Mouse (Mus musculus) limb, embryonic 13.5 days (tissue): ENCODE measurements around the gene Arhgef39. TPM values are rescaled to one million over a fixed set of nuclear protein-coding genes. Genes with fewer than 3 reads are reported as not detected.

ENCODE experiments used
- ATAC-seq: fragments of 200-750 bp; cut with Nextera tagmentation; 2 replicates; pipeline ENCODE4 v1.8.0; 2017; ENCODE audit warnings: low read depth, moderate number of reproducible peaks, moderate TSS enrichment; ENCODE audit not compliant: low FRiP score
- H3K27ac ChIP-seq: fragments of 300-500 bp; sonication (generic); 2 replicates; pipeline ENCODE4 v1.5.1; 2015; ENCODE audit warnings: inconsistent platforms, mild to moderate bottlenecking, moderate library complexity
- H3K27me3 ChIP-seq: fragments of 300-500 bp; sonication (generic); 2 replicates; pipeline ENCODE4 v1.6.1; 2015; ENCODE audit warnings: mild to moderate bottlenecking, inconsistent platforms
- H3K36me3 ChIP-seq: fragments of 300-500 bp; sonication (generic); 2 replicates; pipeline ENCODE4 v1.6.1; 2015; ENCODE audit warnings: inconsistent platforms, mild to moderate bottlenecking, moderate library complexity
- H3K4me1 ChIP-seq: fragments of 300-500 bp; sonication (generic); 2 replicates; pipeline ENCODE4 v1.6.1; 2015; ENCODE audit warnings: inconsistent platforms
- H3K4me2 ChIP-seq: fragments of 300-500 bp; sonication (generic); replicated peaks from 2 replicates; pipeline ENCODE4 v1.6.1; 2015; ENCODE audit warnings: inconsistent platforms, mild to moderate bottlenecking, moderate library complexity
- H3K4me3 ChIP-seq: fragments of 300-500 bp; sonication (generic); 2 replicates; pipeline ENCODE4 v1.5.1; 2015; ENCODE audit warnings: moderate library complexity, mild to moderate bottlenecking, inconsistent platforms
- H3K9ac ChIP-seq: fragments of 300-500 bp; sonication (generic); 2 replicates; pipeline ENCODE4 v1.6.1; 2015; ENCODE audit warnings: mild to moderate bottlenecking, inconsistent platforms
- H3K9me3 ChIP-seq: fragments of 300-500 bp; sonication (generic); 2 replicates; pipeline ENCODE4 v1.6.1; 2016; ENCODE audit warnings: inconsistent platforms
- WGBS: fragments of 180-500 bp; shearing (Covaris S2); methylation state at CpG from one replicate; pipeline ENCODE4 v1.1.7; 2015; 5-methylcytosine and 5-hydroxymethylcytosine counted together
- polyA plus RNA-seq: library from polyadenylated mRNA; unstranded; fragments of >200 nt; fragmentation: Nextera tagmentation; extraction: Ambion mirVana; gene quantifications from 2 replicates; pipeline ENCODE4 v1.2.1, GENCODE M21; 2015

Arhgef39 gene
- polyA plus RNA-seq, 1 experiment from 2014 or later = 47.3 TPM

GRCm38 (mm10) chr4:43506074-43506473 is 6.6 kb upstream of the Arhgef39 start:
- no peak overlapping the region for H3K9ac ChIP-seq
- H3K9me3 ChIP-seq = no peaks in the 10 kb centered on the region
- H3K36me3 ChIP-seq = no peaks in the 10 kb centered on the region
- no peak overlapping the region for H3K4me2 ChIP-seq
- H3K27ac ChIP-seq = no peak overlapping the region
- peaks cover 12% of the 10 kb centered on the region; the same call in 1 of the 2 replicates for H3K27me3 ChIP-seq
- ATAC-seq = no peak
- peaks cover 38% of the 10 kb centered on the region for H3K4me1 ChIP-seq
- 87% methylated on average over 8 of the region's 8 CpGs for WGBS
- no peak overlapping the region for H3K4me3 ChIP-seq

GRCm38 (mm10) chr4:43504269-43504668 is 4.8 kb upstream of the Arhgef39 start:
- no peak overlapping the region for H3K4me3 ChIP-seq
- H3K9me3 ChIP-seq = no peaks in the 10 kb centered on the region
- H3K9ac ChIP-seq = no peak overlapping the region
- H3K27me3 ChIP-seq = peaks cover 12% of the 10 kb centered on the region; the same call in 1 of the 2 replicates
- ATAC-seq = no peak
- no peaks in the 10 kb centered on the region for H3K36me3 ChIP-seq
- peaks cover 36% of the 10 kb centered on the region for H3K4me1 ChIP-seq
- H3K27ac ChIP-seq = no peak overlapping the region
- H3K4me2 ChIP-seq = no peak overlapping the region
- WGBS = 83% methylated on average over 4 of the region's 4 CpGs

- H3K27me3 ChIP-seq = peaks cover 12% of the 10 kb centered on the region; the same call in 1 of the 2 replicates
- no peak overlapping the region for H3K27ac ChIP-seq
- ATAC-seq = no peak
- H3K4me3 ChIP-seq = no peak overlapping the region
- no peaks in the 10 kb centered on the region for H3K9me3 ChIP-seq
- no peak overlapping the region for H3K9ac ChIP-seq
- H3K36me3 ChIP-seq = no peaks in the 10 kb centered on the region
- WGBS = 76% methylated on average over 6 of the region's 6 CpGs
- H3K4me2 ChIP-seq = no peak overlapping the region
- peaks cover 34% of the 10 kb centered on the region for H3K4me1 ChIP-seq
Measured at GRCm38 (mm10) chr4:43503506-43503905, 4.0 kb upstream of the Arhgef39 start.

GRCm38 (mm10) chr4:43503041-43503440 is 3.5 kb upstream of the Arhgef39 start:
- H3K9ac ChIP-seq = no peak overlapping the region
- ATAC-seq = no peak
- peaks cover 12% of the 10 kb centered on the region; the same call in 1 of the 2 replicates for H3K27me3 ChIP-seq
- no peak overlapping the region for H3K27ac ChIP-seq
- no peak overlapping the region for H3K4me3 ChIP-seq
- WGBS = 67% methylated on average over 2 of the region's 2 CpGs
- H3K4me2 ChIP-seq = no peak overlapping the region
- H3K36me3 ChIP-seq = no peaks in the 10 kb centered on the region
- peaks cover 34% of the 10 kb centered on the region for H3K4me1 ChIP-seq
- no peaks in the 10 kb centered on the region for H3K9me3 ChIP-seq

- Histone ChIP-seq H3K4me1 (peaks cover 40% of the 10 kb centered on the region), H3K27me3 (no peaks in the 10 kb centered on the region), H3K36me3 (peaks cover 26% of the 10 kb centered on the region), H3K9me3 (no peaks in the 10 kb centered on the region), H3K9ac (peak overlapping the region; percentile 74), H3K4me2 (peak overlapping the region; percentile 79), H3K4me3 (peak overlapping the region; percentile 65), H3K27ac (no peak overlapping the region)
- 12% methylated on average over 8 of the region's 8 CpGs for WGBS
- peak; percentile 54; the same call in 1 of the 2 replicates for ATAC-seq
Measured at GRCm38 (mm10) chr4:43498983-43499382, 512 bp downstream of the Arhgef39 start.

- peaks cover 26% of the 10 kb centered on the region for H3K36me3 ChIP-seq
- WGBS = 76% methylated on average over 4 of the region's 4 CpGs
- ATAC-seq = no peak
- peak overlapping the region; percentile 65 for H3K4me3 ChIP-seq
- H3K9me3 ChIP-seq = no peaks in the 10 kb centered on the region
- peak overlapping the region; percentile 74; the same call in 1 of the 2 replicates for H3K9ac ChIP-seq
- H3K27me3 ChIP-seq = no peaks in the 10 kb centered on the region
- peaks cover 42% of the 10 kb centered on the region for H3K4me1 ChIP-seq
- H3K27ac ChIP-seq = no peak overlapping the region
- H3K4me2 ChIP-seq = peak overlapping the region; percentile 79
Measured at GRCm38 (mm10) chr4:43497946-43498345, 1.5 kb downstream of the Arhgef39 start.

- H3K4me2 ChIP-seq = peak overlapping the region; percentile 79
- H3K27ac ChIP-seq = no peak overlapping the region
- H3K27me3 ChIP-seq = no peaks in the 10 kb centered on the region
- no peaks in the 10 kb centered on the region for H3K9me3 ChIP-seq
- H3K4me3 ChIP-seq = 0 out of 2 replicates have a peak overlapping the region, but pooled peaks have one; percentile 65
- ATAC-seq = no peak
- peaks cover 26% of the 10 kb centered on the region for H3K36me3 ChIP-seq
- peak overlapping the region; percentile 74; the same call in 1 of the 2 replicates for H3K9ac ChIP-seq
- H3K4me1 ChIP-seq = peaks cover 42% of the 10 kb centered on the region
- 92% methylated on average over 8 of the region's 8 CpGs for WGBS
Measured at GRCm38 (mm10) chr4:43497405-43497804, 2.1 kb downstream of the Arhgef39 start.

- no peak overlapping the region for H3K4me2 ChIP-seq
- H3K4me3 ChIP-seq = no peak overlapping the region
- WGBS = 72% methylated on average over 6 of the region's 6 CpGs
- H3K27ac ChIP-seq = no peak overlapping the region
- H3K27me3 ChIP-seq = no peaks in the 10 kb centered on the region
- no peak overlapping the region for H3K9ac ChIP-seq
- H3K36me3 ChIP-seq = peaks cover 26% of the 10 kb centered on the region
- no peaks in the 10 kb centered on the region for H3K9me3 ChIP-seq
- no peak for ATAC-seq
- H3K4me1 ChIP-seq = peaks cover 39% of the 10 kb centered on the region
Measured at GRCm38 (mm10) chr4:43496587-43496986, 2.9 kb downstream of the Arhgef39 start.

GRCm38 (mm10) chr4:43493846-43494240 is 5.7 kb downstream of the Arhgef39 start:
- Histone ChIP-seq H3K4me2 (peak overlapping the region; percentile 74), H3K27me3 (no peaks in the 10 kb centered on the region), H3K9ac (peak overlapping the region; percentile 85), H3K4me1 (peaks cover 31% of the 10 kb centered on the region), H3K27ac (peak overlapping the region; percentile 92), H3K4me3 (peak overlapping the region; percentile 76), H3K9me3 (no peaks in the 10 kb centered on the region), H3K36me3 (peaks cover 26% of the 10 kb centered on the region)
- WGBS = 2% methylated on average over 9 of the region's 9 CpGs
- no peak for ATAC-seq

GRCm38 (mm10) chr4:43493186-43493845 is 6.2 kb downstream of the Arhgef39 start:
- H3K9ac ChIP-seq = peak overlapping the region; percentile 85
- H3K4me1 ChIP-seq = peaks cover 26% of the 10 kb centered on the region
- peak overlapping the region; percentile 92 for H3K27ac ChIP-seq
- H3K4me2 ChIP-seq = peak overlapping the region; percentile 74
- peak overlapping the region; percentile 76 for H3K4me3 ChIP-seq
- H3K9me3 ChIP-seq = no peaks in the 10 kb centered on the region
- H3K36me3 ChIP-seq = peaks cover 26% of the 10 kb centered on the region
- peak; percentile 90 for ATAC-seq
- WGBS = under 1% methylated on average over 47 of the region's 47 CpGs
- no peaks in the 10 kb centered on the region for H3K27me3 ChIP-seq

- peak within 1 kb of the TSS; percentile 74 for H3K4me2 ChIP-seq
- peak; percentile 98 for ATAC-seq
- H3K4me3 ChIP-seq = peak within 1 kb of the TSS; percentile 76
- H3K9me3 ChIP-seq = no peaks in the 10 kb centered on the region
- peaks cover 21% of the 10 kb centered on the region for H3K4me1 ChIP-seq
- H3K36me3 ChIP-seq = peaks cover 25% of the 10 kb centered on the region
- H3K27ac ChIP-seq = peak within 1 kb of the TSS; percentile 92
- H3K27me3 ChIP-seq = no peaks in the 10 kb centered on the region
- WGBS = under 1% methylated on average over 25 of the region's 25 CpGs
- peak within 1 kb of the TSS; percentile 85 for H3K9ac ChIP-seq
Measured at GRCm38 (mm10) chr4:43492821-43493185, 6.7 kb downstream of the Arhgef39 start, which contains the start of gene Ccdc107. Gene Ccdc107, plus strand, starts transcription at chr4:43492900.

- 0 out of 2 replicates have a peak, but pooled peaks have one; percentile 5 for ATAC-seq
- WGBS = 47% methylated on average over 12 of the region's 12 CpGs
- peak overlapping the region; percentile 76 for H3K4me3 ChIP-seq
- H3K27ac ChIP-seq = peak overlapping the region; percentile 52; the same call in 1 of the 2 replicates
- H3K9me3 ChIP-seq = no peaks in the 10 kb centered on the region
- H3K9ac ChIP-seq = no peak overlapping the region
- peak overlapping the region; percentile 74 for H3K4me2 ChIP-seq
- H3K36me3 ChIP-seq = peaks cover 20% of the 10 kb centered on the region
- no peaks in the 10 kb centered on the region for H3K27me3 ChIP-seq
- peaks cover 15% of the 10 kb centered on the region for H3K4me1 ChIP-seq
Measured at GRCm38 (mm10) chr4:43492101-43492820, 7.2 kb downstream of the Arhgef39 start.
